Mouse (Mus musculus) testis, adult 2 months (tissue): ENCODE data around the gene Ifnlr1.

Experiments used
- CTCF ChIP-seq: fragments of 200-500 bp; IDR thresholded peaks from 2 replicates; pipeline ENCODE4 v1.5.1; 2012; ENCODE audit warnings: low read depth, mild to moderate bottlenecking, inconsistent platforms, low read length, moderate library complexity; ENCODE audit not compliant: control insufficient read depth, insufficient read depth, insufficient replicate concordance
- POLR2A ChIP-seq: fragments of 200-500 bp; IDR thresholded peaks from 2 replicates; pipeline ENCODE4 v1.6.1; 2012; ENCODE audit warnings: low read depth, mild to moderate bottlenecking, inconsistent platforms, low read length, moderate library complexity; ENCODE audit not compliant: control insufficient read depth

- no peak for TF ChIP-seq CTCF
- TF ChIP-seq POLR2A = no peak
Observed at GRCm38 (mm10) chr4:135645022-135645637, 41.0 kb upstream of the Ifnlr1 start.
